Mouse (Mus musculus) liver, embryonic 14.5 days (tissue): ENCODE data around the gene Abhd2. TPM values are rescaled to one million over a fixed set of nuclear protein-coding genes. Genes with fewer than 3 reads are reported as not detected.

Source experiments
- ATAC-seq: fragments of 200-750 bp; cut with Nextera tagmentation; 2 replicates; pipeline ENCODE4 v1.8.0; 2017; ENCODE audit warnings: moderate number of reproducible peaks, mild to moderate bottlenecking, moderate library complexity; ENCODE audit not compliant: insufficient read depth
- DNase-seq, 3 experiments: peaks; one replicate each; pipeline ENCODE4 v3.0.0-alpha.2; 2012 to 2013; ENCODE audit warnings: low read depth in 3 of 3, low spot score in 3 of 3
- H3K27ac ChIP-seq: fragments of 300-500 bp; sonication (generic); 2 replicates; pipeline ENCODE4 v1.5.1; 2014; ENCODE audit warnings: moderate library complexity, mild to moderate bottlenecking, control low read depth, inconsistent platforms
- H3K27me3 ChIP-seq: fragments of 300-500 bp; sonication (generic); 2 replicates; pipeline ENCODE4 v1.6.1; 2014; ENCODE audit warnings: mild to moderate bottlenecking, low read length, moderate library complexity; ENCODE audit not compliant: control insufficient read depth, insufficient read depth
- H3K36me3 ChIP-seq: fragments of 300-500 bp; sonication (generic); replicated peaks from 2 replicates; pipeline ENCODE4 v1.6.1; 2014; ENCODE audit warnings: low read depth; ENCODE audit not compliant: control insufficient read depth, insufficient read depth
- H3K4me1 ChIP-seq, 2 experiments: fragments of 200-500 bp in 1 of 2; fragments of 300-500 bp in 1 of 2; sonication (generic) in 1 of 2; replicated peaks; 2 replicates each; pipeline ENCODE4 v1.6.1; 2012 to 2014; ENCODE audit warnings: antibody characterized with exemption in 1 of 2, inconsistent platforms in 1 of 2, low read length in 1 of 2; ENCODE audit not compliant: control insufficient read depth in 2 of 2, insufficient read depth in 2 of 2
- H3K4me2 ChIP-seq: fragments of 300-500 bp; sonication (generic); 2 replicates; pipeline ENCODE4 v1.6.1; 2014; ENCODE audit warnings: low read depth, mild to moderate bottlenecking, control low read depth, moderate library complexity
- H3K4me3 ChIP-seq, 2 experiments: fragments of 200-500 bp in 1 of 2; fragments of 300-500 bp in 1 of 2; sonication (generic) in 1 of 2; 2 replicates each; pipeline ENCODE4 v1.5.1; 2012 to 2014; ENCODE audit warnings: low read depth in 2 of 2, low read length in 2 of 2, mild to moderate bottlenecking in 2 of 2, control low read depth in 1 of 2, inconsistent platforms in 1 of 2, moderate library complexity in 1 of 2; ENCODE audit not compliant: insufficient read depth in 1 of 2
- H3K9ac ChIP-seq: fragments of 300-500 bp; sonication (generic); replicated peaks from 2 replicates; pipeline ENCODE4 v1.6.1; 2014; ENCODE audit warnings: mild to moderate bottlenecking, control low read depth, moderate library complexity
- H3K9me3 ChIP-seq: fragments of 300-500 bp; sonication (generic); 2 replicates; pipeline ENCODE4 v1.6.1; 2016; ENCODE audit warnings: low read length, mixed read lengths; ENCODE audit not compliant: control insufficient read depth
- CTCF ChIP-seq: IDR thresholded peaks from 2 replicates; pipeline ENCODE4 v1.5.1; 2016; ENCODE audit warnings: antibody characterized with exemption, low read depth, control low read depth
- EP300 ChIP-seq: IDR thresholded peaks from 2 replicates; pipeline ENCODE4 v1.6.1; 2016; ENCODE audit warnings: antibody characterized with exemption, low read depth
- WGBS: fragments of 180-500 bp; shearing (Covaris S2); extraction: QIAGEN DNeasy Blood & Tissue Kit; methylation state at CpG from one replicate; pipeline ENCODE4 v1.1.7; 2014; ENCODE audit not compliant: insufficient replicate concordance; 5-methylcytosine and 5-hydroxymethylcytosine counted together
- polyA plus RNA-seq, 2 experiments: library from polyadenylated mRNA; depleted of rRNA in 1 of 2; stranded (reverse) in 1 of 2; unstranded in 1 of 2; fragments of >200 nt; fragmentation: Nextera tagmentation in 1 of 2; extraction: Ambion mirVana in 1 of 2; gene quantifications; 2 replicates each; pipeline versions ENCODE4 v1.2.1 to v1.2.3; 2012 to 2014

The Abhd2 gene
- polyA plus RNA-seq, 2 experiments: 5.6 to 11.4 TPM

DNA sequence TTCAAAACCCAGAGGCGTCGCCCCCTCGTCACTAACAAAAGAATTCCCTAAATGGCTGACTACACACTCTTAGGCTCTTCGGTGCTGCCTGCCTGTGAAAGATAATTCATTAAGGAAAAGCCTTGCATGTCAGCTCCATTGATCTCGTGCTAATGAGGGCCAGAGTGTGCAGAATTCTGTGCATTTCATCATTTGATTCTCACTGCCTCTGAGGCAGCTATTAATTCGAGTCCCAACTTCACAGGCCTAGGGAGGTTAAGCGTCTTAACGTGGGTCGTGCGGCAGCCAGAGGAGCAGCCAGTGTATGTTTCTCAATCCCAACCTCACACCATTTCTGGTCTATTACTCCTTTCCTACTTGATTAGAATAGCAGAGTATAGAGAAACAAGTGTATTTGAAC, 58.2 kb downstream of the Abhd2 start:
- Histone ChIP-seq H3K27ac (no peak overlapping the region), H3K36me3 (peaks cover 29% of the 10 kb centered on the region), H3K9ac (no peak overlapping the region)

GRCm38 (mm10) chr7:79333419-79333818, 60.4 kb downstream of the Abhd2 start:
- H3K4me2 ChIP-seq: no peak overlapping the region
- H3K27ac ChIP-seq: no peak overlapping the region
- H3K9ac ChIP-seq: no peak overlapping the region
- H3K4me3 ChIP-seq: no peak overlapping the region
- ATAC-seq (no peak), DNase-seq (no peak)
- no peaks in the 10 kb centered on the region for H3K9me3 ChIP-seq
- H3K27me3 ChIP-seq: no peaks in the 10 kb centered on the region
- WGBS: 75% methylated on average over 3 of the region's 3 CpGs
- peaks cover 19% of the 10 kb centered on the region for H3K36me3 ChIP-seq
- TF ChIP-seq EP300: no peak
- TF ChIP-seq CTCF: no peak
- H3K4me1 ChIP-seq: no peaks in the 10 kb centered on the region

More for the DNA sequence above, 58.2 kb downstream of the Abhd2 start:
- TF ChIP-seq CTCF (no peak), EP300 (no peak)
- Histone ChIP-seq H3K4me1 (no peaks in the 10 kb centered on the region), H3K27me3 (no peaks in the 10 kb centered on the region), H3K9me3 (no peaks in the 10 kb centered on the region), H3K4me2 (no peak overlapping the region), H3K4me3 (no peak overlapping the region)
- DNase-seq (no peak), ATAC-seq (no peak)
- 84% methylated on average over 10 of the region's 10 CpGs for WGBS

- Histone ChIP-seq H3K4me1 (no peaks in the 10 kb centered on the region), H3K27ac (no peak overlapping the region), H3K9ac (no peak overlapping the region), H3K9me3 (no peaks in the 10 kb centered on the region), H3K4me2 (no peak overlapping the region), H3K36me3 (peaks cover 11% of the 10 kb centered on the region), H3K4me3 (no peak overlapping the region), H3K27me3 (no peaks in the 10 kb centered on the region)
- TF ChIP-seq CTCF: no peak
- 87% methylated on average over 8 of the region's 8 CpGs for WGBS
- DNase-seq (no peak), ATAC-seq (no peak)
These were observed 63.4 kb downstream of the Abhd2 start for GRCm38 (mm10) chr7:79336362-79336910.

DNA sequence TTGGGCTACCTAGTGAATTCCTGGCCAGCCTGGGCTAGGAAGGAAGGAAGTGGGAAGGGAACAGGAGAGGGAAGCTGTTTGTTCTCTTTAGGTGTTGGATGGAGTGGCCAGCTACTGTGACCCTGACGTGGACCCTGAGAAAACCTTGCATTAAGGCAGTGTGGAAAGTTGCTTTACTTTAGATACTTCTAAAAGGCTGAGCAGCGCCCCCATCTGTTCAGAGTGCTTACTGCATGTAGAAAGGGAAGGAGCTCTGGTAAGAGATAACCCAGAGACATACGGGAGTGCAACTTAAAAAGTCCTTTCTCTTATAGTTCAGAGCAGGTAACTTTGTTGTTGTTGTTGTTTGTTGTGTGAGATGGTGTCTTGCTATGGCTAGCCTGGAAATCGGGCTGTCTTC, 72.9 kb downstream of the Abhd2 start:
- Histone ChIP-seq H3K4me1 (no peaks in the 10 kb centered on the region), H3K9ac (no peak overlapping the region), H3K27me3 (no peaks in the 10 kb centered on the region), H3K4me3 (no peak overlapping the region), H3K36me3 (peaks cover 29% of the 10 kb centered on the region), H3K4me2 (no peak overlapping the region), H3K27ac (no peak overlapping the region), H3K9me3 (no peaks in the 10 kb centered on the region)
- no peak for ATAC-seq
- peak; percentile 41 to 54 (median 51) for DNase-seq
- 45% methylated on average over 4 of the region's 4 CpGs for WGBS
- TF ChIP-seq CTCF (peak; percentile 68), EP300 (no peak)

DNA sequence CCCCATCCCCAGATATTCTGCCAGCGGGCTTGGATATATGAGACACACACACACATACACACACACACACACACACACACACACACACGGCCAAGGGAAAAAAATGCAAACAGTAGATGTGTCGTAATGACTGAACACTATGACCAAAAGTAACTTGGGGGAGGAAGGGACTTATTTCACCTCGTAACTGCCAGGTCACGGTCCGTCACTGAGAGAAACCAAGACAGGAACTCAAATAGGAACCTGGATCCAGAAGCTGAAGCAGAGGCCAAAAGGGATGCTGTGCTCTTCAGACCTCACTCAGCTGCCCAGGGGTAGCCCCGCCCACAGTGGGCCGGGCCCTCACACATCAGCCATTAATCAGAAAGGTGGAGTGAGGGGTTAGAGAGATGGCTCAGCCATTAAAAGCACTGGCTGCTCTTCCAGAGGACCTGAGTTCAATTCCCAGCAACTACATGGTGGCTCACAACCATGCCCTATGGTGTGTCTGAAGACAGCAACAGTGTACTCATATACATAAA, 73.6 kb downstream of the Abhd2 start:
- 68% methylated on average over 8 of the region's 8 CpGs for WGBS
- H3K36me3 ChIP-seq: peaks cover 33% of the 10 kb centered on the region

More for the DNA sequence above, 73.6 kb downstream of the Abhd2 start:
- ATAC-seq: no peak
- no peaks in the 10 kb centered on the region for H3K4me1 ChIP-seq
- H3K4me2 ChIP-seq: no peak overlapping the region
- no peak overlapping the region for H3K9ac ChIP-seq
- DNase-seq: no peak
- no peak overlapping the region for H3K4me3 ChIP-seq
- TF ChIP-seq EP300 (no peak), CTCF (no peak)
- no peak overlapping the region for H3K27ac ChIP-seq
- no peaks in the 10 kb centered on the region for H3K9me3 ChIP-seq
- H3K27me3 ChIP-seq: no peaks in the 10 kb centered on the region
